ENCODE assay signal across 22 mouse cellular contexts in genomic region chr1:170506309-170506708, GRCm38 (mm10).
DNase-seq lines count a peak whose midpoint lies in the region; ATAC-seq and TF ChIP-seq lines count a peak whose summit lies in the region.
"Had no signal": no experiment of that assay in that cellular context is flagged by ENCODE, and none has a peak within 500 bp of the region (broad histone marks: within the 10 kb centered on the region; RNA-seq: fewer than 3 reads in every experiment).

No protein-coding gene starts in this region.

- no peak for DNase-seq in frontal cortex, postnatal 14 days (ENCODE audit: low spot score in 2 of 2)
- no peak for DNase-seq in left cerebral cortex, adult 2 months (ENCODE audit: extremely low spot score in 1 of 2, low spot score in 2 of 2)
- DNase-seq in left cerebral cortex, adult 11 months (ENCODE audit: low spot score): no peak
- DNase-seq in cerebellum, adult 9-10 months: peak; percentile 40
- peak; percentile 26 to 69 for DNase-seq in right cerebral cortex, postnatal 36 days (ENCODE audit: low spot score in 2 of 2)
- no peak for DNase-seq in lung, postnatal 4 days
- DNase-seq: adrenal gland, postnatal 14 days; gastrocnemius, adult 2 months; heart, postnatal 10 days; kidney, adult 8-10 months; kidney, postnatal 25 days; layer of hippocampus, adult 9-11 months; liver, postnatal 0 days; lung, postnatal 14 days; spleen, adult 18-20 months had no signal

- no peak for TF ChIP-seq CTCF in left cerebral cortex, adult 2 months (IDR thresholded peaks at IDR 0.05)

- intact Hi-C loops in left cerebral cortex, adult 2 months (cut with DNase I): loop anchor here (5.0 kb wide), 3 partner anchors 51 to 99 kb away; partner anchors contain the start of gene Nos1ap

- ATAC-seq in frontal cortex, adult (ENCODE audit: low TSS enrichment): peak; percentile 82
- ATAC-seq in megakaryocyte-erythroid progenitor cell, adult 5-6 weeks (replicated peaks; ENCODE audit: low FRiP score, low TSS enrichment, poor library complexity, severe bottlenecking): no peak
- ATAC-seq: liver, postnatal 0 days; midbrain, embryonic 16.5 days had no signal

- no peak overlapping the region for H3K4me3 ChIP-seq in left cerebral cortex, adult 2 months
- H3K4me3 ChIP-seq: forebrain, embryonic 12.5 days; gastrocnemius, adult 2 months; hindbrain, embryonic 13.5 days; megakaryocyte, embryonic 14.5 days; neural tube, embryonic 15.5 days had no signal

- peak overlapping the region; percentile 67 for H3K27ac ChIP-seq in left cerebral cortex, adult 2 months
- H3K27ac ChIP-seq: forebrain, embryonic 12.5 days; gastrocnemius, adult 2 months; hindbrain, embryonic 13.5 days; neural tube, embryonic 15.5 days had no signal

Comparison
In these comparisons a context has a peak if more than half of its experiments do, and no peak if none do; other contexts are left out.
1. DNase-seq: peak in cerebellum, adult 9-10 months (single experiment) and right cerebral cortex, postnatal 36 days (2 of 2); none in frontal cortex, postnatal 14 days (0 of 2), left cerebral cortex, adult 2 months (0 of 2), left cerebral cortex, adult 11 months (single experiment) and lung, postnatal 4 days (0 of 2).